Mouse (Mus musculus): ENCODE results near the gene Mylk.

DNA sequence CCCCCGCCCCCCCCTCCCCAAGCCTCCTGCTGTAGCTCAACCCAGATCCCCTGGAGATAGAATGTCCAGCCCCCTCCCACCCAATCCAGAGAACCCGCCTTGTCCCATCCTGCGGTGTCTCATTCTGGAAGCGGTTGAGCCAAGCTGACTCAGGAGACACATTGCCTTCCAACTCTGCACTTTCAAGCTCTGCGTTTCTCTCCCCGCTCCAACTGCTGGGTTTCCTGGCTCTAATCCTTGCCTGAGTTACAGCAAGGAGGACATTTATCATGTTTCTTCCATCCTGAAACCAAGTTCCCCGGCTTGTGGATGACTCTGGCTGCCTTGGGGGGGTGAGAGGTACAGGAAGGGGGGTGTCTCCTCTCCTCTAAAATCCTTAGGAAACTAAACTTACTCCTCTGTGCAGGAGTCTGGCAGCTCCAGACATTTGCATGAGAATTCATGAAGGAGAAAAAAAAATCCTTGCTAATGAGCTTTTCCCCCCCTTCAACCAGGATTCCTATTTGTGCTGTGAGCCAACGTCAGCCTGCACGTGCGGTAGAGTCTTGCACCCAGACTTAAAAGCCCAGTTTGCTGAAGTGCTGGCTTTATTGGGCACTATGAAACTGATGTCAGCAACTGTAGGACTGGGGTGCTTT lies 256.0 kb downstream of the Mylk start:
- TF ChIP-seq CTCF (IDR thresholded peaks at IDR 0.05; ENCODE audit: extremely low read depth, insufficient read depth, low read length) (no peak), POLR2A (IDR thresholded peaks at IDR 0.05; ENCODE audit: extremely low read depth, insufficient read depth, low read length) (no peak)

All from cortical plate, adult 2 months (tissue).